Mouse (Mus musculus): Measurements from ENCODE around the gene Lzts2.

Lzts2 gene

GRCm38 (mm10) chr19:45003740-45004516, 10.3 kb upstream of the Lzts2 start:
- DNase-seq, result no peak

DNA sequence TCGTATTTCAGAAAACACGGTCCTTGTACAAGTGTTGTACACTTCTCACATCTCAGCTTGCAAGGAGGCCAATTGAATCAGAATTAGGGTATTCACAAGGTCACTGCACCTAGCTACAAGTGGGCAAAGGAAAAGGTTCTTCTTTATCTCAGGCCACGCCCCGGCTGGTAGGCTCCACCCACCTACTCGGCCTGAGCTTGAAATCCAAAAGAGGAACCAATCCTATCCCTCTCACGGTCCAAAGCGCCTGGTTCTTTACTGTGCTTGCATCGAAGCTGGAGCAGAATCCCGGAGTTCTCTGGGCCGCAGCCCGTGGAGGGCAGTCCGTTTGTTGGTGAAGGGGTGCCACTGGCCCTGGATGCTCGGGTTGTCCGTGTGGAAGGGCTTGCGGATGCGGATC, 8.8 kb upstream of the Lzts2 start, which contains the start of gene Twnk:
Gene Twnk, plus strand, starts transcription at position 220 of the 400 bp plus-strand sequence.
- DNase-seq, result no peak

DNA sequence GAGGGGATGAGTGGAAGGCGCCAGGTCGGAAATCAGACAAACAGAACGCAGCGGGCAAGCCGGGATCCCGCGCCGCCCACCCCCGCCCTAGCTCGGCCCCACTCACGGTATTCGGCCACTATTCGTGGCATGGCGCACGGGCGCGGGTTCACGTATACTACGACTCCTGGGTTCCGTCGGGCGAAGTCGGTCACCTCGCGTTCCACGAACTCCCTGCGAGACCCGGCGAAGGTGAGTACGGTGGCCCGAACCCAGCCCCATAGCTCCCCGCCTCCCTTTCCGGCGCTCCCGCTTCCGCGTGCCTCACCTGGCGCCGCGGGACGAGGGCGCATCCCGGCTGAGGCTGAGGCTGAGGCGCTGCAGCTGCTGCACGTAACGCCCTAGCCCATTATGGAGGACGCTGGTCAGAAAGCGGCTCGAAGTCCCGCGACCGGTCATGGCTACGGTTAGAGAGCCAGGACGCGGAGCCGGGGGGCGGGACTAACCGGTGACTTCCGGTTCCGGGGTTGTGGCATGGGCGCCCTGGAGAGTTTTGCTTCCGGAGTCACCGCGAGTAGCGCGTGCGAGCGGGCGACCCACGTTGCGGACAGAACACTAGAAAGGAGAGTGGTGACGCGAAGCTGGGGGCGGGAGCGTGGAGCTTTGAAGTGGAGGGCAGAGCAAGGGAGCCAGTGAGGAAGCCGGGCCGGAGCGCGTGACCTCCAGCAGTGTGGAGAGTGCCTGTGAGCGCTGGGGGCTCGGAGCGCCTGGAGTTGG, 8.1 kb upstream of the Lzts2 start, which contains the start of gene Mrpl43:
Gene Mrpl43, minus strand, starts transcription at position 486 of the 756 bp plus-strand sequence.
- DNase-seq, result peak; percentile 94

GRCm38 (mm10) chr19:45007021-45007420, 7.2 kb upstream of the Lzts2 start:
- peak; percentile 34 for DNase-seq

DNA sequence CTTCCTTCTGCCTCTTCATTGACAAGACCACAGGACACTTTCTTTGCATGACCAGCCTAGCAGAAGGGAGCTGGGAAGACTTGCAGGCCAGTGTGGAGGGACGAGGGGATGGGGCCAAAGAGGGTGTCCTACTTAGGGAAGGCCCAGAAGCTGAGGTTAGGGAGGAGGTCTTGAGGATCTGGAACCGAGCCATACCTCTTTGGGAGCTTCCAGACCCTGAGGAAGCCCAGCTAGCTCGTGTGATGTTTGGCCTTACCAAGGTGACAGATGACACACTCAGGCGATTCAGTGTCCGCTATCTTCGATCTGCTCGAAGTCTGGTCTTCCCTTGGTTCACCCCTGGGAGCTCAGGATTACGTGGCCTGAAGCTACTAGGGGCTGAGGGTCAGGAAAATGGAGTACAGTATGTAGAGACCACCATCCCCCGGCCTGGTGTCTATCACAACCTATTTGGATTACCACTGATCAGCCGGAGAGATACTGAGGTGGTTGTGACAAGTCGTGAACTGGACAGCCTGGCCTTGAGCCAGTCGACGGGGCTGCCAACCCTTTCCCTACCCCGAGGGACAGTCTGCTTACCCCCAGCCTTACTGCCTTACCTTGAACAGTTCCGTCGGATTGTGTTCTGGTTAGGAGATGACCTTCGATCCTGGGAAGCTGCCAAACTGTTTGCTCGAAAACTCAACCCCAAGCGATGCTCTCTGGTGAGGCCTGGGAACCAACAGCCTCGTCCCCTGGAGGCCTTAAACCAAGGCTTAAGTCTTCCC, 6.6 kb upstream of the Lzts2 start:
- peak; percentile 40 for DNase-seq

DNA sequence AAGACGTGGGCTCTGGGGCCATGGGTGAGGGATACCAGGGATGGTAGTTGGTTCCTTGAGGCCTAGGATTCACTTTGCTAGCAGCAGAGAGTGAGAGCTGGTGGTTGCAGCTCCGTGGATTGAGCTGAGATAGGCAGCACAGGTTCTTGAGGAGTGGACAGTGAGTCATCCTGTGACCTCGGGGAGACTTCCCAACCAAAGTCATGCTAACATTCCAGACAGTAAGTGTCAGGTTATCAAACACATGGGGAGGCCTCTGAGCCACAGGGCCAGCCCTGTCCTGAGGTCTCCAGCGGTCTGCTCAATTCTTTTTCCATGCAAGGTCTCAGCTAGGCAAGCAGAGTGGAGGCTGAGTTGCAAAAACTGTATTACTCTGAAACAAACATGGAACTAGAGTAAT, 3.6 kb upstream of the Lzts2 start:
- no peak for DNase-seq

DNA sequence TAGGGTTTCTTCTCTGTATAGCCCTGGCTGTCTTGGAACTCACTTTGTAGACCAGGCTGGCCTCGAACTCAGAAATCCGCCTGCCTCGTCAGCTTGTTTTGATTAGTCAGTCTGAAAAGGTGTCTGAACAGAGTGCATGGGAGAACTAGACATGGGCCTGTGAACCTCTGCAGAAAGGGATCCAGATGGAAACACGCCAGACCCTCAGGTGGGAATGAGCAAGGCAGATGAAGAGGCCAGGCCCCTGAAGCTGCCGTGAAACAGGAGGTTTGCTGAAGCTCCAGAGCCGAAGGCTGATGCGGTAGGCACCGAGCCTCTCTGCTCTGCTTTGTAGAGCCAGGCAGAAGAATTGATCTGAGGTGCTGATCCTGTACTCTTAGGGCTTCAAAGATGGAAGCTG, 2.0 kb upstream of the Lzts2 start:
- DNase-seq, result peak; percentile 31

- no peak for DNase-seq
These were observed 1.6 kb upstream of the Lzts2 start for GRCm38 (mm10) chr19:45012636-45013035.

DNA sequence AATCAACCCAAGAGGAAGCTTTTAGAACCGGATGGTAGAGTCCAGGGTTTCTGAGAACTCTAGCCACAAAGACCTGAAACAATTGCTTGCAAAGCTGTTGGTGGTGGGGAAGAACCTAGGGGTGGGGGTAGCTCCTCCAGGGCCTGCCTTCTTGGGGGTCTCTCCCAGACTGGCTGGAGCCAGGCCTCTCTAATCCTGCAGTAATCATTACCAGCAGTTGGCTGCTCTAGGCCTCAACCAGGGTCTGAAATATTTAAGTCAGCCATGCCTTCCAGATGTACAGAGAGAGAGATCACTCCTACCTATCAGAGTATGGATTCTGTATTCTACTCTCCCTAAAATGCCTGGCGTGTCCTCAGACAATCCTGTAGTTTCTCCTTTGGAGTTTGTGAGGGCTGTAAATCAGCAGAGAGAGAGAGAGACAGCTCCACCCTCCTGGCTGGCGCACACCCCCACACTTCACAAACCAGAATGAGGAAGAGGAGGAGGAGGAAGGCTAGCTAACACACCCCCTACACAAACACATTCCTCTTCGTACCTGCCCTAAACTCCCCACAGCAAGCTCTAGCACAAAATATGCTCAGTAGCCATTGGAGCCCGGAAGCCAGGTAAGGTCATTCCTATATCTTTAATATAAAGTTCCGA, 511 bp upstream of the Lzts2 start:
- DNase-seq, result no peak

DNA sequence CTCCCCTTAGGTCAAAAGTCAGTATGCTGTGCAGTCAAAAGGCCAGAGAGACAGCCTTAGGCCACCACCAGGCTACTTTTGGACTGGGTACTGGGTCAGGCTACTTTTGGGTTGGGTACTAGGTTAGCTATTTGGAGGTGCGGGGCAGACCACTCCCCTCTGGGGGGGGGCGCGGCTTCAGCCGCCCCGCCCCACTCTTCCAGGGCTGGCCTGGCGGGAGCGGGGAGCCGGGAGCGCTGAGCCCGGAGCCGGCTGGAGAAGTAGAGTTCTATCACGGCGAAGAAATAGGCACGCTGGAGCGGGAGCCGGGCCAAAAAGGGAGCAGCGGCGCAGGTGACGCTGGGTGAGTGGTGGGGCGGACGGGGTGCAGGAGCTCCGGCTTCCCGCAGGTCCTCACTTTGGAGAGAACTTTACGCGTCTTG, 778 bp downstream of the Lzts2 start:
- peak; percentile 68 for DNase-seq

GRCm38 (mm10) chr19:45015518-45016281, 1.5 kb downstream of the Lzts2 start:
- peak; percentile 73 for DNase-seq

- peak; percentile 83 for DNase-seq
These were observed 2.4 kb downstream of the Lzts2 start for GRCm38 (mm10) chr19:45016341-45017215.

- DNase-seq, result peak; percentile 85
These were observed 3.1 kb downstream of the Lzts2 start for GRCm38 (mm10) chr19:45017216-45017771.

DNA sequence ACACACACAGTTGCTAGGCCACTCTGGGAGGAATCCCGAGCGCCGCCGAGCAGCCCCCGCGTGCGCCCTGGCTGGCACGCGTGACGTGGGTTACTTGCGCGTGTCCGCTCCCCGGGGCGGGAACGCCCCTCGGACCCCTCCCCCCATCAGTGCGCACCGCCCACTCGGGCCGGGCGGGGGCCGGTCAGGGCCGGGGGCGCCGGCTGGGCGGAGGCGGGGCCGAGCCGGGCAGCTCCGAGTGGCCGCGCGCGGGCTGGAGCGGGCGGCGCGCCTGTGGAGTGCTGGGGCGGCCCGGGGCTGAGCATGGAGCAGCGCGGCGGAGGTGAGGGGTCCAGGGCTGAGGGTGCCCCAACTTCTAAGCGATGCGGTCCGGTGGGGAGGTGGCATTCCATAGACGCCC, 3.7 kb downstream of the Lzts2 start:
- DNase-seq, result peak; percentile 82

- peak; percentile 56 for DNase-seq
These were observed 4.2 kb downstream of the Lzts2 start for GRCm38 (mm10) chr19:45018351-45018831.

DNA sequence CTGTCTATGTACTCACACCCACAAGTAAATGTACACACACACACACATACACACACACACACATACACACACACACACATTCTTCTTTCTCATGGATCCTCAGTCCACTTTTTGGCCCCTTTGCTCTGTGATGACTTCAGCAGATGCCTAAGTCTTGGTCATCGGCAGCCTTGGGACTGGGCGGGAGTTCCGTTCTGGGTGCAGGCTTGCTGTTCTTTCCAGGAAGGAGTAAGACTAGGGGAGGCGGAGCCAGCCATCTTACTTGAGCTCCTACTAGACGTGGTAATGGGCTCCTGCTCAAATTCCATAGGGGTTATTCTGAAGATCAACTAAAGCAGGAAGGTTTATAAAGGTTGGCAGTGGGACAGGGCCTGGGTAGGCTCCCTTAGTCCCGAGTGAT, 6.1 kb downstream of the Lzts2 start:
- no peak for DNase-seq

GRCm38 (mm10) chr19:45021362-45021761, 7.1 kb downstream of the Lzts2 start:
- DNase-seq, result no peak

DNA sequence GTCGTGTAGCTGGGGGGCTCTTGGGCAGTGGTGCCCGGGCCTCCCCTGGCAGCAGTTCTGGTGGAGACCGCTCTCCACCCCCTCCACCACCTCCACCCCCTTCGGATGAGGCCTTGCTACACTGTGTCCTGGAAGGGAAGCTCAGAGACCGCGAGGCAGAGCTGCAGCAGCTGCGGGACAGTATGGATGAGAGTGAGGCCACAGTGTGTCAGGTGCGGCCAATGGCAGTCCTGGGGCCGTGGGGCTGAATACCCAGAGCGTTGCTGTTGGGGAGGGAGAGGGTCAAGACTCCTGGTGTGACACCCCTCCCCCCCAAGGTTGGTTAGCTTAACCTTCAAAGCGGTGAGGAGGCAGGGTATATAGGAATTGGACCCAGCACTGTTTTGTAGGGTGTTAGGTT, 9.8 kb downstream of the Lzts2 start:
- DNase-seq, result no peak

GRCm38 (mm10) chr19:45024775-45025174, 10.6 kb downstream of the Lzts2 start:
- DNase-seq, result no peak

DNA sequence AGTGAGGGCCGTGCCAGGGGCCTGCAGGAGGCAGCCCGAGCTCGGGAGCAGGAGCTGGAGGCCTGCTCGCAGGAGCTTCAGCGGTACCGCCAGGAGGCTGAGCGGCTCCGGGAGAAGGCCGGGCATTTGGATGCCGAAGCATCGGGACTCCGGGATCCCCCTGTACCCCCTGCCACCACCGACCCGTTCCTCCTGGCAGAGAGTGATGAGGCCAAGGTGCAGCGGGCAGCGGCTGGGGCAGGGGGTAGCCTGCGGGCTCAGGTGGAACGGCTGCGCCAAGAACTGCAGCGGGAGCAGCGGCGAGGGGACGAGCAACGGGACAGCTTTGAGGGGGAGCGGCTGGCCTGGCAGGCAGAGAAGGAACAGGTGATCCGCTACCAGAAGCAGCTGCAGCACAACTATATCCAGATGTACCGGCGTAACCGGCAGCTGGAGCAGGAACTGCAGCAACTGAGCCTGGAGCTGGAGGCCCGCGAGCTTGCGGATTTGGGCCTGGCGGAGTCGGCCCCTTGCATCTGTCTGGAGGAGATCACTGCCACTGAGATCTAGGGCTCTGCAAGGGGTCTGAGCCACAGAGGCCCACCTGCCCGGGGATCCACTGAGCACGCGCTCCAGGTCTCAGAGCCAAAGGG, 11.8 kb downstream of the Lzts2 start:
- DNase-seq, result no peak
